Mouse (Mus musculus) kidney, adult 2 months (tissue): ENCODE measurements around the gene 1700021F07Rik.

ENCODE experiments used
- CTCF ChIP-seq: fragments of 200-500 bp; conservative IDR thresholded peaks from 2 replicates; pipeline ENCODE4 v1.5.1; 2011; ENCODE audit warnings: low read depth, mild to moderate bottlenecking, control low read depth, low read length, moderate library complexity, mixed read lengths; ENCODE audit not compliant: insufficient read depth, insufficient read length
- POLR2A ChIP-seq: fragments of 200-500 bp; IDR thresholded peaks from one replicate; pipeline ENCODE4 v1.6.1; 2011; ENCODE audit warnings: low read depth, low read length, control low read depth

- TF ChIP-seq CTCF (no peak), POLR2A (no peak)
These were observed 41.8 kb downstream of the 1700021F07Rik start for GRCm38 (mm10) chr2:173564179-173564578.
